Mouse (Mus musculus) erythroblast, embryonic 14.5 days (primary cell): ENCODE measurements at regions not wholly inside any gene's neighbourhood (a gene's known extent, or its start where the extent isn't known, plus 50 kb on each side); places are given as distances from the start of the nearest gene placed in this dataset.

Experiments used
- H3K27me3 ChIP-seq: 2 replicates; pipeline ENCODE4 v1.6.1; 2012; ENCODE audit warnings: inconsistent platforms; ENCODE audit not compliant: control insufficient read depth
- H3K36me3 ChIP-seq: 2 replicates; pipeline ENCODE4 v1.6.1; 2012; ENCODE audit warnings: mild to moderate bottlenecking, inconsistent platforms; ENCODE audit not compliant: control insufficient read depth
- H3K4me1 ChIP-seq: 2 replicates; pipeline ENCODE4 v1.6.1; 2012; ENCODE audit warnings: inconsistent platforms; ENCODE audit not compliant: control insufficient read depth
- H3K4me3 ChIP-seq: replicated peaks from 2 replicates; pipeline ENCODE3; 2012; ENCODE audit warnings: moderate library complexity, mild to moderate bottlenecking, inconsistent platforms
- H3K9me3 ChIP-seq: 2 replicates; pipeline ENCODE4 v1.6.1; 2012; ENCODE audit warnings: low read length, inconsistent platforms, mixed read lengths; ENCODE audit not compliant: control insufficient read depth
- GATA1 ChIP-seq: IDR thresholded peaks from 2 replicates; pipeline ENCODE4 v1.6.1; 2012; ENCODE audit warnings: low read length, inconsistent platforms, mixed read lengths
- TAL1 ChIP-seq: IDR thresholded peaks from 3 replicates; pipeline ENCODE4 v1.6.1; 2012; ENCODE audit warnings: low read length, inconsistent platforms, mixed read lengths

GRCm38 (mm10) chr3:9373896-9374295 is 236.0 kb downstream of the Zfp704 start:
- Histone ChIP-seq H3K4me3 (no peak overlapping the region), H3K4me1 (no peaks in the 10 kb centered on the region), H3K9me3 (no peaks in the 10 kb centered on the region), H3K36me3 (no peaks in the 10 kb centered on the region), H3K27me3 (no peaks in the 10 kb centered on the region)
- no peak for TF ChIP-seq GATA1
- TF ChIP-seq TAL1 = no peak

- H3K4me1 ChIP-seq = no peaks in the 10 kb centered on the region
These were observed 239.8 kb downstream of the Zfp704 start for GRCm38 (mm10) chr3:9370096-9370495.

GRCm38 (mm10) chr3:9365791-9366190 is 244.1 kb downstream of the Zfp704 start:
- Histone ChIP-seq H3K9me3 (no peaks in the 10 kb centered on the region), H3K27me3 (no peaks in the 10 kb centered on the region), H3K4me3 (no peak overlapping the region), H3K36me3 (no peaks in the 10 kb centered on the region), H3K4me1 (no peaks in the 10 kb centered on the region)
- TF ChIP-seq TAL1 = no peak
- TF ChIP-seq GATA1 = no peak

More at GRCm38 (mm10) chr3:9370096-9370495, 239.8 kb downstream of the Zfp704 start:
- no peak overlapping the region for H3K4me3 ChIP-seq
- H3K27me3 ChIP-seq = no peaks in the 10 kb centered on the region
- H3K9me3 ChIP-seq = no peaks in the 10 kb centered on the region
- no peak for TF ChIP-seq TAL1
- TF ChIP-seq GATA1 = no peak
- H3K36me3 ChIP-seq = no peaks in the 10 kb centered on the region

- Histone ChIP-seq H3K27me3 (no peaks in the 10 kb centered on the region), H3K4me3 (no peak overlapping the region), H3K4me1 (no peaks in the 10 kb centered on the region), H3K36me3 (no peaks in the 10 kb centered on the region), H3K9me3 (no peaks in the 10 kb centered on the region)
- no peak for TF ChIP-seq GATA1
- no peak for TF ChIP-seq TAL1
These were observed 250.7 kb downstream of the Zfp704 start for GRCm38 (mm10) chr3:9359186-9359585.

- Histone ChIP-seq H3K36me3 (no peaks in the 10 kb centered on the region), H3K4me3 (no peak overlapping the region), H3K4me1 (no peaks in the 10 kb centered on the region), H3K27me3 (no peaks in the 10 kb centered on the region), H3K9me3 (no peaks in the 10 kb centered on the region)
- TF ChIP-seq GATA1 = no peak
- TF ChIP-seq TAL1 = no peak
These were observed 251.8 kb downstream of the Zfp704 start for GRCm38 (mm10) chr3:9358111-9358510.

- TF ChIP-seq TAL1 (no peak), GATA1 (no peak)
- H3K4me1 ChIP-seq = no peaks in the 10 kb centered on the region
- H3K36me3 ChIP-seq = no peaks in the 10 kb centered on the region
These were observed 252.2 kb downstream of the Zfp704 start for GRCm38 (mm10) chr3:9357639-9358038.

GRCm38 (mm10) chr3:9355875-9356274 is 254.0 kb downstream of the Zfp704 start:
- Histone ChIP-seq H3K36me3 (no peaks in the 10 kb centered on the region), H3K9me3 (no peaks in the 10 kb centered on the region), H3K4me1 (no peaks in the 10 kb centered on the region), H3K27me3 (no peaks in the 10 kb centered on the region), H3K4me3 (no peak overlapping the region)
- no peak for TF ChIP-seq TAL1
- TF ChIP-seq GATA1 = no peak

More at GRCm38 (mm10) chr3:9357639-9358038, 252.2 kb downstream of the Zfp704 start:
- Histone ChIP-seq H3K9me3 (no peaks in the 10 kb centered on the region), H3K27me3 (no peaks in the 10 kb centered on the region), H3K4me3 (no peak overlapping the region)

GRCm38 (mm10) chr3:9354756-9355155 is 255.1 kb downstream of the Zfp704 start:
- Histone ChIP-seq H3K4me1 (no peaks in the 10 kb centered on the region), H3K36me3 (no peaks in the 10 kb centered on the region), H3K9me3 (no peaks in the 10 kb centered on the region), H3K27me3 (no peaks in the 10 kb centered on the region), H3K4me3 (no peak overlapping the region)
- TF ChIP-seq GATA1 = no peak

- no peak overlapping the region for H3K4me3 ChIP-seq
- no peaks in the 10 kb centered on the region; the same call in 1 of the 2 replicates for H3K4me1 ChIP-seq
- H3K27me3 ChIP-seq = peaks cover 19% of the 10 kb centered on the region
- TF ChIP-seq TAL1 = no peak
- TF ChIP-seq GATA1 = no peak
- no peaks in the 10 kb centered on the region for H3K9me3 ChIP-seq
- H3K36me3 ChIP-seq = no peaks in the 10 kb centered on the region
These were observed 257.6 kb downstream of the Zfp704 start for GRCm38 (mm10) chr3:9352251-9352650.

GRCm38 (mm10) chr3:9349822-9350221 is 260.1 kb downstream of the Zfp704 start:
- peaks cover 40% of the 10 kb centered on the region for H3K27me3 ChIP-seq
- H3K9me3 ChIP-seq = no peaks in the 10 kb centered on the region
- H3K4me3 ChIP-seq = no peak overlapping the region
- no peaks in the 10 kb centered on the region for H3K36me3 ChIP-seq
- peaks cover 2% of the 10 kb centered on the region; the same call in 1 of the 2 replicates for H3K4me1 ChIP-seq
- TF ChIP-seq GATA1 (no peak), TAL1 (no peak)
